In genomic region chr2:27211966-27212893, GRCm38 (mm10) we compare ENCODE assay signal across 9 mouse cellular contexts. TPM values are rescaled to one million over a fixed set of nuclear protein-coding genes. Genes with fewer than 3 reads are reported as not detected.
DNase-seq lines count a peak whose midpoint lies in the region; ATAC-seq and TF ChIP-seq lines count a peak whose summit lies in the region.
"Had no signal": no experiment of that assay in that cellular context is flagged by ENCODE, and none has a peak within 500 bp of the region (broad histone marks: within the 10 kb centered on the region; RNA-seq: fewer than 3 reads in every experiment).

No protein-coding gene starts in this region.

- no peak overlapping the region for H3K4me3 ChIP-seq in liver, adult 2 months (ENCODE audit: insufficient read depth, low read depth, low read length)
- H3K4me3 ChIP-seq in liver, embryonic 11.5 days (ENCODE audit: low read depth, low read length): no peak overlapping the region
- no peak overlapping the region for H3K4me3 ChIP-seq in forebrain, embryonic 12.5 days (replicated peaks)
- H3K4me3 ChIP-seq: liver, embryonic 13.5 days had no signal

- H3K9ac ChIP-seq in liver, adult 2 months (ENCODE audit: low read depth, low read length): peak overlapping the region; percentile 23
- no peak overlapping the region for H3K9ac ChIP-seq in liver, embryonic 11.5 days (ENCODE audit: low read depth, low read length)
- H3K9ac ChIP-seq in forebrain, embryonic 12.5 days: no peak overlapping the region
- H3K9ac ChIP-seq: liver, embryonic 13.5 days had no signal

- H3K79me2 ChIP-seq in liver, adult 2 months (ENCODE audit: control insufficient read depth, insufficient read depth, low read length): no peaks in the 10 kb centered on the region

- no peak overlapping the region for H3K4me2 ChIP-seq in liver, embryonic 11.5 days
- H3K4me2 ChIP-seq in forebrain, embryonic 12.5 days: no peak overlapping the region
- H3K4me2 ChIP-seq: liver, embryonic 13.5 days had no signal

- peak; percentile 83 for DNase-seq in liver, adult 2 months (ENCODE audit: extremely low read depth, low read depth, low spot score)
- DNase-seq in liver, embryonic 11.5 days (ENCODE audit: low spot score): no peak
- peak; percentile 77 for DNase-seq in adrenal gland, postnatal 14 days
- peak; percentile 73 to 75 for DNase-seq in frontal cortex, postnatal 36 days (ENCODE audit: low spot score in 2 of 2)
- DNase-seq in kidney, postnatal 25 days: peak; percentile 72 to 92
- peak; percentile 66 for DNase-seq in testis, postnatal 10 days (ENCODE audit: low spot score)
- no peak for DNase-seq in ovary, postnatal 14 days (ENCODE audit: low spot score)
- DNase-seq: liver, embryonic 13.5 days had no signal

- WGBS in liver, adult 2 months: 44% methylated on average over 8 of the region's 8 CpGs
- WGBS in liver, embryonic 11.5 days: 67% methylated on average over 8 of the region's 8 CpGs
- 67% methylated on average over 8 of the region's 8 CpGs for whole genome bisulfite sequencing in forebrain, embryonic 12.5 days

- no peak; the same call in 1 of the 2 replicates for ATAC-seq in liver, embryonic 11.5 days (replicated peaks; ENCODE audit: low FRiP score)
- no peak for ATAC-seq in forebrain, embryonic 12.5 days (ENCODE audit: low FRiP score)

- no peaks in the 10 kb centered on the region for H3K9me3 ChIP-seq in liver, embryonic 11.5 days (ENCODE audit: control insufficient read depth, low read length)
- H3K9me3 ChIP-seq in forebrain, embryonic 12.5 days: no peaks in the 10 kb centered on the region
- H3K9me3 ChIP-seq: liver, embryonic 13.5 days had no signal

- no peaks in the 10 kb centered on the region for H3K27me3 ChIP-seq in liver, adult 2 months (ENCODE audit: control insufficient read depth, insufficient read depth, low read length)
- H3K27me3 ChIP-seq in liver, embryonic 11.5 days (replicated peaks; ENCODE audit: control insufficient read depth, insufficient read depth, low read length): no peaks in the 10 kb centered on the region
- no peaks in the 10 kb centered on the region for H3K27me3 ChIP-seq in forebrain, embryonic 12.5 days
- H3K27me3 ChIP-seq: liver, embryonic 13.5 days had no signal

- peak overlapping the region; percentile 55 for H3K27ac ChIP-seq in liver, adult 2 months (replicated peaks; ENCODE audit: insufficient read depth, low read depth, low read length)
- no peak overlapping the region for H3K27ac ChIP-seq in liver, embryonic 11.5 days (ENCODE audit: low read depth, low read length)
- no peak overlapping the region for H3K27ac ChIP-seq in forebrain, embryonic 12.5 days
- H3K27ac ChIP-seq: liver, embryonic 13.5 days had no signal

- H3K4me1 ChIP-seq in liver, adult 2 months (ENCODE audit: control insufficient read depth, insufficient read depth, low read length): peaks cover 59% of the 10 kb centered on the region
- peaks cover 3% of the 10 kb centered on the region; the same call in 1 of the 2 replicates for H3K4me1 ChIP-seq in liver, embryonic 11.5 days (replicated peaks; ENCODE audit: control insufficient read depth, insufficient read depth, low read length)
- no peaks in the 10 kb centered on the region for H3K4me1 ChIP-seq in forebrain, embryonic 12.5 days

- no peak for TF ChIP-seq CTCF in liver, adult 2 months (IDR thresholded peaks at IDR 0.05; ENCODE audit: low read depth, low read length)

- TF ChIP-seq POLR2A in liver, adult 2 months (IDR thresholded peaks at IDR 0.05; ENCODE audit: extremely low read depth, insufficient read depth, low read length): no peak

- peaks cover 22% of the 10 kb centered on the region for H3K36me3 ChIP-seq in liver, adult 2 months (ENCODE audit: control insufficient read depth, insufficient read depth, low read length)
- no peaks in the 10 kb centered on the region for H3K36me3 ChIP-seq in liver, embryonic 11.5 days (ENCODE audit: control insufficient read depth, insufficient read depth, low read length)
- no peaks in the 10 kb centered on the region for H3K36me3 ChIP-seq in forebrain, embryonic 12.5 days (replicated peaks)

RNA-seq across cellular contexts. Expression of gene Sardh, which starts 35.9 kb away (rescaled TPM):
- 382 and 424 TPM in 2 replicates for total RNA-seq in liver, adult 2 months (2014; rRNA removed)
- polyA plus RNA-seq in liver, adult 2 months (2012; rRNA removed): 768 and 871 TPM in 2 replicates
- 38.0 and 40.6 TPM in 2 replicates for polyA plus RNA-seq in liver, embryonic 11.5 days (2014; fragmentation: Nextera tagmentation; extraction: Ambion mirVana)
- total RNA-seq in adrenal gland, postnatal 14 days (2021): 15.1 and 81.2 TPM in 2 replicates
- 2.6 and 5.8 TPM in 2 replicates for polyA plus RNA-seq in forebrain, embryonic 12.5 days (2016; fragmentation: Nextera tagmentation; extraction: Ambion mirVana)

RNA-seq across cellular contexts. Expression of gene Dbh, which starts 47.2 kb away (rescaled TPM):
- total RNA-seq in liver, adult 2 months (2014; rRNA removed): under 0.01 and 0.20 TPM in 2 replicates
- not detected in 2 replicates for polyA plus RNA-seq in liver, adult 2 months (2012; rRNA removed)
- 0.49 and 0.96 TPM in 2 replicates for polyA plus RNA-seq in liver, embryonic 11.5 days (2014; fragmentation: Nextera tagmentation; extraction: Ambion mirVana)
- total RNA-seq in adrenal gland, postnatal 14 days (2021): 334 and 392 TPM in 2 replicates
- not detected in 2 replicates for polyA plus RNA-seq in forebrain, embryonic 12.5 days (2016; fragmentation: Nextera tagmentation; extraction: Ambion mirVana)

Comparison
In these comparisons a context has a peak if more than half of its experiments do, and no peak if none do; other contexts are left out.
1. DNase-seq: peak in liver, adult 2 months (single experiment), adrenal gland, postnatal 14 days (single experiment), frontal cortex, postnatal 36 days (2 of 2), kidney, postnatal 25 days (2 of 2) and testis, postnatal 10 days (single experiment); none in liver, embryonic 11.5 days (single experiment) and ovary, postnatal 14 days (single experiment).
2. RNA of gene Sardh, which starts 35.9 kb away (polyA plus RNA-seq): 768 to 871 TPM in liver, adult 2 months; 38.0 to 40.6 TPM in liver, embryonic 11.5 days and 2.6 to 5.8 TPM in forebrain, embryonic 12.5 days; every median in the first group is over 10 times any median in the second.